Mouse (Mus musculus): Measurements from ENCODE around the gene Plod3. TPM values are rescaled to one million over a fixed set of nuclear protein-coding genes. Genes with fewer than 3 reads are reported as not detected.

Plod3 gene
- polyA plus RNA-seq, 1 experiment from 2014 or later, result 42.6 TPM

- H3K36me3 ChIP-seq (replicated peaks), result peaks cover 26% of the 10 kb centered on the region
- peak within 1 kb of the TSS; percentile 86 for H3K4me3 ChIP-seq
- peak within 1 kb of the TSS; percentile 87 for H3K27ac ChIP-seq (replicated peaks)
- peak; percentile 98 for DNase-seq (ENCODE audit: low spot score)
- H3K4me1 ChIP-seq, result peaks cover 14% of the 10 kb centered on the region
- no peaks in the 10 kb centered on the region for H3K27me3 ChIP-seq (replicated peaks; ENCODE audit: low read depth, poor library complexity, severe bottlenecking)
- no peaks in the 10 kb centered on the region for H3K9me3 ChIP-seq
- under 1% methylated on average over 23 of the region's 23 CpGs for WGBS
Observed at GRCm38 (mm10) chr5:136953015-136953414, 33.8 kb upstream of the Plod3 start, which contains the start of gene Fis1. Gene Fis1, plus strand, starts transcription at chr5:136953275.

GRCm38 (mm10) chr5:136953440-136953951, 33.3 kb upstream of the Plod3 start:
- Histone ChIP-seq H3K27me3 (replicated peaks; ENCODE audit: low read depth, poor library complexity, severe bottlenecking) (no peaks in the 10 kb centered on the region), H3K27ac (replicated peaks) (peak overlapping the region; percentile 87), H3K36me3 (replicated peaks) (peaks cover 28% of the 10 kb centered on the region), H3K4me1 (peaks cover 14% of the 10 kb centered on the region), H3K9me3 (no peaks in the 10 kb centered on the region), H3K4me3 (peak overlapping the region; percentile 86)
- WGBS, result 4% methylated on average over 12 of the region's 12 CpGs
- no peak for DNase-seq (ENCODE audit: low spot score)

GRCm38 (mm10) chr5:136955622-136956021, 31.2 kb upstream of the Plod3 start:
- DNase-seq (ENCODE audit: low spot score), result no peak

GRCm38 (mm10) chr5:136957250-136957649, 29.6 kb upstream of the Plod3 start:
- H3K9me3 ChIP-seq, result no peaks in the 10 kb centered on the region
- H3K4me1 ChIP-seq, result peaks cover 23% of the 10 kb centered on the region
- WGBS, result 97% methylated on average over 1 of the region's 1 CpGs
- H3K4me3 ChIP-seq, result no peak overlapping the region
- H3K36me3 ChIP-seq (replicated peaks), result peaks cover 42% of the 10 kb centered on the region
- H3K27ac ChIP-seq (replicated peaks), result no peak overlapping the region
- no peak for DNase-seq (ENCODE audit: low spot score)
- no peaks in the 10 kb centered on the region for H3K27me3 ChIP-seq (replicated peaks; ENCODE audit: low read depth, poor library complexity, severe bottlenecking)

More at GRCm38 (mm10) chr5:136955622-136956021, 31.2 kb upstream of the Plod3 start:
- Histone ChIP-seq H3K4me3 (no peak overlapping the region), H3K4me1 (peaks cover 14% of the 10 kb centered on the region), H3K27me3 (replicated peaks; ENCODE audit: low read depth, poor library complexity, severe bottlenecking) (no peaks in the 10 kb centered on the region), H3K9me3 (no peaks in the 10 kb centered on the region), H3K36me3 (replicated peaks) (peaks cover 42% of the 10 kb centered on the region), H3K27ac (replicated peaks) (no peak overlapping the region)
- 89% methylated on average over 4 of the region's 4 CpGs for WGBS

- no peaks in the 10 kb centered on the region for H3K9me3 ChIP-seq
- DNase-seq (ENCODE audit: low spot score), result no peak
- WGBS, result 80% methylated on average over 5 of the region's 5 CpGs
- no peaks in the 10 kb centered on the region for H3K27me3 ChIP-seq (replicated peaks; ENCODE audit: low read depth, poor library complexity, severe bottlenecking)
- H3K36me3 ChIP-seq (replicated peaks), result peaks cover 54% of the 10 kb centered on the region
- peaks cover 25% of the 10 kb centered on the region for H3K4me1 ChIP-seq
- no peak overlapping the region for H3K27ac ChIP-seq (replicated peaks)
- no peak overlapping the region for H3K4me3 ChIP-seq
Observed at GRCm38 (mm10) chr5:136958991-136959605, 27.7 kb upstream of the Plod3 start.

GRCm38 (mm10) chr5:136960053-136960452, 26.8 kb upstream of the Plod3 start:
- DNase-seq (ENCODE audit: low spot score), result no peak
- Histone ChIP-seq H3K9me3 (no peaks in the 10 kb centered on the region), H3K4me1 (peaks cover 18% of the 10 kb centered on the region), H3K27me3 (replicated peaks; ENCODE audit: low read depth, poor library complexity, severe bottlenecking) (no peaks in the 10 kb centered on the region), H3K36me3 (replicated peaks) (peaks cover 64% of the 10 kb centered on the region), H3K27ac (replicated peaks) (no peak overlapping the region), H3K4me3 (no peak overlapping the region)
- WGBS, result 94% methylated on average over 6 of the region's 6 CpGs

- peak overlapping the region; percentile 93 for H3K27ac ChIP-seq (replicated peaks)
- peaks cover 25% of the 10 kb centered on the region for H3K4me1 ChIP-seq
- no peaks in the 10 kb centered on the region for H3K27me3 ChIP-seq (replicated peaks; ENCODE audit: low read depth, poor library complexity, severe bottlenecking)
- H3K9me3 ChIP-seq, result no peaks in the 10 kb centered on the region
- peak overlapping the region; percentile 78 for H3K4me3 ChIP-seq
- H3K36me3 ChIP-seq (replicated peaks), result peaks cover 67% of the 10 kb centered on the region
- no peak for DNase-seq (ENCODE audit: low spot score)
- WGBS, result 25% methylated on average over 5 of the region's 5 CpGs
Observed at GRCm38 (mm10) chr5:136961334-136961982, 25.4 kb upstream of the Plod3 start.

GRCm38 (mm10) chr5:136961983-136962461, 24.8 kb upstream of the Plod3 start:
- Histone ChIP-seq H3K27ac (replicated peaks) (peak overlapping the region; percentile 93), H3K36me3 (replicated peaks) (peaks cover 67% of the 10 kb centered on the region), H3K4me1 (peaks cover 30% of the 10 kb centered on the region), H3K4me3 (peak overlapping the region; percentile 78), H3K9me3 (no peaks in the 10 kb centered on the region), H3K27me3 (replicated peaks; ENCODE audit: low read depth, poor library complexity, severe bottlenecking) (no peaks in the 10 kb centered on the region)
- DNase-seq (ENCODE audit: low spot score), result peak; percentile 91
- under 1% methylated on average over 20 of the region's 20 CpGs for WGBS

- Histone ChIP-seq H3K4me3 (peak overlapping the region; percentile 78), H3K27ac (replicated peaks) (peak overlapping the region; percentile 93), H3K27me3 (replicated peaks; ENCODE audit: low read depth, poor library complexity, severe bottlenecking) (no peaks in the 10 kb centered on the region), H3K9me3 (no peaks in the 10 kb centered on the region), H3K4me1 (peaks cover 30% of the 10 kb centered on the region), H3K36me3 (replicated peaks) (peaks cover 67% of the 10 kb centered on the region)
- WGBS, result 3% methylated on average over 10 of the region's 10 CpGs
- peak; percentile 85 for DNase-seq (ENCODE audit: low spot score)
Observed at GRCm38 (mm10) chr5:136962501-136962900, 24.3 kb upstream of the Plod3 start.

GRCm38 (mm10) chr5:136962966-136963540, 23.8 kb upstream of the Plod3 start:
- Histone ChIP-seq H3K4me1 (peaks cover 30% of the 10 kb centered on the region), H3K36me3 (replicated peaks) (peaks cover 68% of the 10 kb centered on the region), H3K9me3 (no peaks in the 10 kb centered on the region), H3K27me3 (replicated peaks; ENCODE audit: low read depth, poor library complexity, severe bottlenecking) (no peaks in the 10 kb centered on the region), H3K27ac (replicated peaks) (peak overlapping the region; percentile 93; the same call in 1 of the 2 replicates), H3K4me3 (peak overlapping the region; percentile 78)
- 77% methylated on average over 8 of the region's 8 CpGs for WGBS
- no peak for DNase-seq (ENCODE audit: low spot score)

- peaks cover 66% of the 10 kb centered on the region for H3K36me3 ChIP-seq (replicated peaks)
- H3K9me3 ChIP-seq, result no peaks in the 10 kb centered on the region
- H3K4me1 ChIP-seq, result peaks cover 30% of the 10 kb centered on the region
- H3K4me3 ChIP-seq, result no peak overlapping the region
- H3K27me3 ChIP-seq (replicated peaks; ENCODE audit: low read depth, poor library complexity, severe bottlenecking), result no peaks in the 10 kb centered on the region
- no peak for DNase-seq (ENCODE audit: low spot score)
- H3K27ac ChIP-seq (replicated peaks), result no peak overlapping the region
- WGBS, result 94% methylated on average over 9 of the region's 9 CpGs
Observed at GRCm38 (mm10) chr5:136965210-136965609, 21.6 kb upstream of the Plod3 start.

- Histone ChIP-seq H3K27me3 (replicated peaks; ENCODE audit: low read depth, poor library complexity, severe bottlenecking) (no peaks in the 10 kb centered on the region), H3K4me3 (no peak overlapping the region), H3K4me1 (peaks cover 30% of the 10 kb centered on the region), H3K27ac (replicated peaks) (peak overlapping the region; percentile 61; the same call in 1 of the 2 replicates), H3K9me3 (no peaks in the 10 kb centered on the region), H3K36me3 (replicated peaks) (peaks cover 65% of the 10 kb centered on the region)
- WGBS, result 95% methylated on average over 8 of the region's 8 CpGs
- DNase-seq (ENCODE audit: low spot score), result no peak
Observed at GRCm38 (mm10) chr5:136965686-136966085, 21.1 kb upstream of the Plod3 start.

Data from embryonic facial prominence, embryonic 10.5 days (tissue).